Mouse (Mus musculus) ES-Bruce4 (cell line): ENCODE data around the gene Tnpo2. TPM values are rescaled to one million over a fixed set of nuclear protein-coding genes. Genes with fewer than 3 reads are reported as not detected.

ENCODE experiments used
- H3K27ac ChIP-seq: 2 replicates; pipeline ENCODE4 v1.5.1; 2012; ENCODE audit warnings: low read length, inconsistent platforms; ENCODE audit not compliant: insufficient read depth
- H3K27me3 ChIP-seq: 2 replicates; pipeline ENCODE4 v1.6.1; 2012; ENCODE audit warnings: mild to moderate bottlenecking, low read length, inconsistent platforms; ENCODE audit not compliant: control insufficient read depth, poor library complexity, insufficient read depth, severe bottlenecking
- H3K36me3 ChIP-seq: 2 replicates; pipeline ENCODE4 v1.6.1; 2012; ENCODE audit warnings: inconsistent platforms, mild to moderate bottlenecking, low read length, moderate library complexity; ENCODE audit not compliant: control insufficient read depth, poor library complexity, insufficient read depth, severe bottlenecking
- H3K4me1 ChIP-seq: one replicate; pipeline ENCODE4 v1.8.1; 2011; ENCODE audit warnings: low read length; ENCODE audit not compliant: control insufficient read depth, insufficient read depth
- H3K4me3 ChIP-seq: 2 replicates; pipeline ENCODE4 v1.5.1; 2011; ENCODE audit warnings: low read depth, mild to moderate bottlenecking, low read length
- H3K9ac ChIP-seq: 2 replicates; pipeline ENCODE4 v1.6.1; 2012; ENCODE audit warnings: low read depth, mild to moderate bottlenecking, inconsistent platforms; ENCODE audit not compliant: poor library complexity, severe bottlenecking
- H3K9me3 ChIP-seq: replicated peaks from 2 replicates; pipeline ENCODE4 v1.6.1; 2012; ENCODE audit warnings: mild to moderate bottlenecking, low read length, inconsistent platforms; ENCODE audit not compliant: control insufficient read depth, poor library complexity, insufficient read depth, severe bottlenecking
- CTCF ChIP-seq: IDR thresholded peaks from one replicate; pipeline ENCODE4 v1.8.1; 2011; ENCODE audit warnings: low read depth, low read length
- EP300 ChIP-seq: IDR thresholded peaks from 2 replicates; pipeline ENCODE4 v1.6.1; 2011; ENCODE audit warnings: low read depth, low read length; ENCODE audit not compliant: insufficient read depth
- POLR2A ChIP-seq: IDR thresholded peaks from one replicate; pipeline ENCODE4 v1.8.1; 2011; ENCODE audit warnings: low read length; ENCODE audit not compliant: insufficient read depth
- polyA plus RNA-seq: library from polyadenylated mRNA; stranded (reverse); fragments of >200 nt; gene quantifications from 2 replicates; pipeline ENCODE4 v1.2.4, GENCODE M21; 2011; ENCODE audit warnings: low read depth; ENCODE audit not compliant: missing spikeins, insufficient read depth, insufficient read length

Gene Tnpo2
- polyA plus RNA-seq, 1 experiment, result 195 TPM

DNA sequence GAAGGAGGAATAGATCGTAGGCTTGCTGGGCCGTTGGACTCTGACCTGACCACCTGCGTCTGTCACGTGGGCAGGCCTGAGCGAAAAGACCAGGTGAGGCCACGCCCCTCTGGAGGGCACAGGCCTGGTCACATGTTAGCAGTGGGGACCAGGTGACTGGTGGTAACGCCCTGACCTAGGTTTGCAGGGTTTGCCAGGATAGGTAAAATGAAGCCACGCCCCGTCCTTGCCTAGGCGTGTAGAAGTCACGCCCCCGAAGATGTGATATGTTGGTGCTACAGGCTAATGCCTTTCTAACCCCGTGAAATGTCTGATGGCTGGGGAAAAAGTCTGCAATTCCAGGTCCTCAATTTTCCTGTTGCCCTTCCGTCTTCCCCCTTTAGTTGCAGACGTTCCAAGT lies 45.9 kb upstream of the Tnpo2 start:
- H3K36me3 ChIP-seq, result peaks cover 10% of the 10 kb centered on the region
- H3K4me1 ChIP-seq, result peaks cover 5% of the 10 kb centered on the region
- peak overlapping the region; percentile 73 for H3K9ac ChIP-seq
- H3K9me3 ChIP-seq, result no peaks in the 10 kb centered on the region
- H3K27me3 ChIP-seq, result no peaks in the 10 kb centered on the region
- TF ChIP-seq EP300, result peak; percentile 84; the same call in 1 of the 2 replicates
- no peak for TF ChIP-seq POLR2A
- H3K27ac ChIP-seq, result peak overlapping the region; percentile 74
- peak overlapping the region; percentile 76 for H3K4me3 ChIP-seq

DNA sequence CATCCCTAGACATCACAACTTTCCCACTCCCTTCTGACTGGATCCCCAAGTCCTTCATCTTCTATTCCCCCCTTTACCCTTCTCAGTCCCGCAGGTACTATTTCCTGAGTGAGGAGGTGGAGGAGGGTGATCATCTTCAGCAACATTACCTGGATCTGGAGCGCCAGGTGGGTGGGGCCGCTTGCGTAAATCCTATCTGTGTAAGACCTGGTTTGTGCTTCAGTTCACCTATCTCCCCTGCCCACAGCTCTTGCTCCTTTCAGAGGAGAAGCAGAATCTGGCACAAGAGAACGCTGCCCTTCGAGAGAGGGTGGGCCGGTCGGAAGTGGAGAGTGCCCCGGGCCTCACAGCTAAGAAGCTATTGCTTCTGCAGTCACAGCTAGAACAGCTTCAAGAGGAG lies 42.3 kb upstream of the Tnpo2 start:
- no peaks in the 10 kb centered on the region for H3K9me3 ChIP-seq
- no peak overlapping the region for H3K9ac ChIP-seq
- H3K27ac ChIP-seq, result no peak overlapping the region
- no peaks in the 10 kb centered on the region for H3K27me3 ChIP-seq
- H3K4me1 ChIP-seq, result peaks cover 3% of the 10 kb centered on the region
- H3K36me3 ChIP-seq, result peaks cover 22% of the 10 kb centered on the region
- H3K4me3 ChIP-seq, result no peak overlapping the region
- TF ChIP-seq POLR2A (no peak), EP300 (no peak), CTCF (no peak)

DNA sequence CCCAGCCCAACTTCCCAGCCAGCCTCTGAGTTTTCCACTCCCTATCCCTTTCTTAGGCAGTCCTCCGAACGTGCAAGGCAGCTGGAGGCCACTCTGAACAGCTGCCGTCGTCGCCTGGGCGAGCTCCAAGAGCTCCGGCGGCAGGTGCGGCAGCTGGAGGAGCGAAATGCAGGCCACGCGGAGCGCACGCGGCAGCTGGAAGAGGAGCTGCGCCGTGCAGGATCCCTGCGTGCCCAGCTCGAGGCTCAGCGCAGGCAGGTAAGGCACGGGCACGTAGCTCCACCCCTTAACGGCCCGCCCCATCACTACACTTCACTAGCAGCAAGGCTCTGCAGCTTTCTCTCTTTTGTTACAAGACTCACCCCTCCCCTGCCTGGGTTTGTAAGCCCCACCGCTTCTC lies 41.0 kb upstream of the Tnpo2 start:
- Histone ChIP-seq H3K9ac (peak overlapping the region; percentile 23), H3K36me3 (peaks cover 22% of the 10 kb centered on the region), H3K4me1 (peaks cover 3% of the 10 kb centered on the region), H3K9me3 (no peaks in the 10 kb centered on the region), H3K27me3 (no peaks in the 10 kb centered on the region), H3K4me3 (peak overlapping the region; percentile 36), H3K27ac (peak overlapping the region; percentile 37)
- peak; percentile 54; the same call in 1 of the 2 replicates for TF ChIP-seq EP300
- no peak for TF ChIP-seq POLR2A
- TF ChIP-seq CTCF, result no peak

DNA sequence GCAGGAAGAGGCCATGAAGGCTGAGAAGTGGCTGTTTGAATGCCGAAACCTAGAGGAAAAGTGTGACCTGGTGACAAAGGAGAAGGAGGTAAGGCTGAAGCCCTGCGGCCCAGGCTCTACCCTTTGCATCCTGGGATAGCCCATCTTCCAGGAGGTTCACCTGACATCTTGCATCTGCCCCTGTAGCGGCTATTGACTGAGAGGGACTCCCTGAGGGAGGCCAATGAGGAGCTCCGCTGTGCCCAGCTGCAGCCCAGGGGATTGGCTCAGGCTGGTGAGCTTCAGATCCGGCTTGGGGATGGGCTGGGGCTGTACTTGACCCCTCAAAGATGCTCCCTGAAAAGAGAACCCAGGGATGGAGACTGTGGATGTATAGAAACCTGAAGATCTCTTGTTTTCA lies 39.7 kb upstream of the Tnpo2 start:
- Histone ChIP-seq H3K9me3 (no peaks in the 10 kb centered on the region), H3K27me3 (no peaks in the 10 kb centered on the region), H3K4me3 (no peak overlapping the region), H3K4me1 (peaks cover 3% of the 10 kb centered on the region), H3K27ac (no peak overlapping the region), H3K36me3 (peaks cover 24% of the 10 kb centered on the region), H3K9ac (no peak overlapping the region)
- TF ChIP-seq POLR2A (no peak), EP300 (no peak), CTCF (no peak)

DNA sequence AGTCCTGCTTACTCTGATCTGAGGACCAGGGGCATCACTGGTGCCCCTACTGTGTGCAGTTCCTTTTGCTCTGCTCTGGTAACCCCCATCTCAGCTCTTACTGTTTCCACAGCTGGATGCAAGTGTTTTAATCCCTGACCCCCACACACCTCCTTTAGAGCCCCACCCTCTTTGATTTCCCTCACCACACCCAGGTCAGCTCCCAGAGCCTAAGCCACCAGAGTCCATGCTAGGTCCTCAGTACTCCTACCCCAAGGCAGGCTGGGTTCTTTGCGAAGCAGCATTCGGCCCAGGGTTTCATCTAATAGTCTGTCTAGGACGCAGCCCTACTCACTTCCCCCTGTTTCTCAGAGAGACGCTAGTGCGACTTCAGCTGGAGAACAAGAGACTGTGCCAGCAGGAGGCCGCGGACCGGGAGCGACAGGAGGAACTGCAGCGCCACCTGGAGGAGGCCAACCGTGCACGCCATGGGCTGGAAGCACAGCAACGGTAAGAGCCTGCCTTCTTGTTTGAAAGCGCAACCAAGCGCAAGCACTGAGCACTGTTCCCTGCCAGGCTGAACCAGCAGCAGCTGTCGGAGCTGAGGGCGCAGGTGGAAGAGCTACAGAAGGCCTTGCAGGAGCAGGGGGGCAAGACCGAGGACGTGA lies 38.9 kb upstream of the Tnpo2 start:
- H3K9me3 ChIP-seq, result no peaks in the 10 kb centered on the region
- no peak overlapping the region for H3K4me3 ChIP-seq
- H3K27ac ChIP-seq, result peak overlapping the region; percentile 7
- 0 out of 2 replicates have a peak overlapping the region, but pooled peaks have one; percentile 2 for H3K9ac ChIP-seq
- TF ChIP-seq EP300 (peak; percentile 71; the same call in 1 of the 2 replicates), POLR2A (no peak), CTCF (peak; percentile 99)
- no peaks in the 10 kb centered on the region for H3K27me3 ChIP-seq
- H3K4me1 ChIP-seq, result peaks cover 6% of the 10 kb centered on the region
- H3K36me3 ChIP-seq, result peaks cover 29% of the 10 kb centered on the region

DNA sequence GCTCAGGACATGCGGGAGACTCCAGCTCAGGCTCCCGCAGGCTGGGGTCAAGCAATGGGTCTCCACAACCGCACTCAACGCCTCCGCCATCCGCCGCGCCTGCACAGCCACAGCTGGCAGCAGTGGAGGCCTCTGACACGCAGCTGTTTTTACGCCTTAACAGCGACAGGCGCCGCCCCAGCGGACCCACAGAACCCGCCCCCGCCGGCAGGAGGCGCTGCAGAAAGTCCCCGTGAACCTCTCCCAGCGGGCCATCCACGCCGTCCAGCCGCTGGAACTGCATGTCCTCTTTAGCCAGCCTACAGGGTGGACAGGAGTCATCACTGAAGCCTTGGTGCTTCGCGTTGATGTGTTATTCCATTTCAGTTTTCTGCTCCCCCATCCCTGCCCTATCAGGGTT lies 29.0 kb upstream of the Tnpo2 start:
- Histone ChIP-seq H3K27ac (no peak overlapping the region), H3K9ac (peak overlapping the region; percentile 54), H3K36me3 (peaks cover 2% of the 10 kb centered on the region; the same call in 1 of the 2 replicates), H3K4me3 (peak overlapping the region; percentile 36), H3K9me3 (no peaks in the 10 kb centered on the region), H3K27me3 (peaks cover 2% of the 10 kb centered on the region; the same call in 1 of the 2 replicates), H3K4me1 (peaks cover 2% of the 10 kb centered on the region)
- TF ChIP-seq CTCF (peak; percentile 70), POLR2A (no peak)
